Mouse (Mus musculus) regulatory T cell (primary cell): Measurements from ENCODE around the gene Gm49337.

Experiments used
- in situ Hi-C: fragments of 300-600 bp; cut with MboI, MseI; formaldehyde crosslinking; loops from one replicate; pipeline ENCODE4 v1.15.1; 2025; ENCODE audit warnings: high pct_unique_total_duplicates

Gm49337 gene

GRCm38 (mm10) chr4:116173072-116173471, at the start of gene Gm49337, which contains the start of gene 1700042G07Rik:
TSS of gene Gm49337 (plus strand) at chr4:116173384.
TSS of gene 1700042G07Rik (plus strand) at chr4:116173372.
- in situ Hi-C loops, result no loop called here

- in situ Hi-C loops, result no loop called here
Measured at GRCm38 (mm10) chr4:116123602-116124519, 49.3 kb upstream of the Gm49337 start, which contains the start of the genes Rad54l and Pomgnt1. TSS of gene Rad54l (minus strand) at chr4:116123690. TSS of gene Pomgnt1 (plus strand) at chr4:116123840.

GRCm38 (mm10) chr4:116125803-116126386, 47.3 kb upstream of the Gm49337 start:
- in situ Hi-C loops, result no loop called here

- in situ Hi-C loops, result no loop called here
Measured at GRCm38 (mm10) chr4:116127956-116128355, 45.2 kb upstream of the Gm49337 start.

GRCm38 (mm10) chr4:116133126-116133525, 40.1 kb upstream of the Gm49337 start:
- in situ Hi-C loops, result no loop called here

GRCm38 (mm10) chr4:116134990-116135389, 38.2 kb upstream of the Gm49337 start:
- in situ Hi-C loops, result no loop called here

GRCm38 (mm10) chr4:116137421-116137996, 35.7 kb upstream of the Gm49337 start:
- in situ Hi-C loops, result no loop called here

GRCm38 (mm10) chr4:116140801-116141574, 32.2 kb upstream of the Gm49337 start:
- in situ Hi-C loops, result no loop called here

GRCm38 (mm10) chr4:116141736-116142135, 31.4 kb upstream of the Gm49337 start:
- in situ Hi-C loops, result no loop called here

- in situ Hi-C loops, result no loop called here
Measured at GRCm38 (mm10) chr4:116142269-116142668, 30.9 kb upstream of the Gm49337 start.

- in situ Hi-C loops, result no loop called here
Measured at GRCm38 (mm10) chr4:116143317-116143811, 29.8 kb upstream of the Gm49337 start.

GRCm38 (mm10) chr4:116143891-116144717, 29.1 kb upstream of the Gm49337 start:
- in situ Hi-C loops, result no loop called here

GRCm38 (mm10) chr4:116149812-116150155, 23.4 kb upstream of the Gm49337 start:
- in situ Hi-C loops, result no loop called here

GRCm38 (mm10) chr4:116150156-116150861, 22.9 kb upstream of the Gm49337 start:
- in situ Hi-C loops, result no loop called here

- in situ Hi-C loops, result no loop called here
Measured at GRCm38 (mm10) chr4:116150862-116151221, 22.3 kb upstream of the Gm49337 start.

- in situ Hi-C loops, result no loop called here
Measured at GRCm38 (mm10) chr4:116151238-116151637, 21.9 kb upstream of the Gm49337 start, which contains the start of gene Lurap1. TSS of gene Lurap1 (minus strand) at chr4:116151338.

- in situ Hi-C loops, result no loop called here
Measured at GRCm38 (mm10) chr4:116152702-116153101, 20.5 kb upstream of the Gm49337 start.

- in situ Hi-C loops, result no loop called here
Measured at GRCm38 (mm10) chr4:116157882-116158281, 15.3 kb upstream of the Gm49337 start.

GRCm38 (mm10) chr4:116159912-116160311, 13.3 kb upstream of the Gm49337 start:
- in situ Hi-C loops, result no loop called here

GRCm38 (mm10) chr4:116160769-116161168, 12.4 kb upstream of the Gm49337 start:
- in situ Hi-C loops, result no loop called here
